Mouse (Mus musculus) telencephalon, adult 2 months (tissue): ENCODE data around the gene Ppih.

ENCODE experiments used
- DNase-seq: peaks from one replicate; pipeline ENCODE4 v3.0.0-alpha.2; 2011; ENCODE audit warnings: low read depth, low spot score

Gene Ppih

DNA sequence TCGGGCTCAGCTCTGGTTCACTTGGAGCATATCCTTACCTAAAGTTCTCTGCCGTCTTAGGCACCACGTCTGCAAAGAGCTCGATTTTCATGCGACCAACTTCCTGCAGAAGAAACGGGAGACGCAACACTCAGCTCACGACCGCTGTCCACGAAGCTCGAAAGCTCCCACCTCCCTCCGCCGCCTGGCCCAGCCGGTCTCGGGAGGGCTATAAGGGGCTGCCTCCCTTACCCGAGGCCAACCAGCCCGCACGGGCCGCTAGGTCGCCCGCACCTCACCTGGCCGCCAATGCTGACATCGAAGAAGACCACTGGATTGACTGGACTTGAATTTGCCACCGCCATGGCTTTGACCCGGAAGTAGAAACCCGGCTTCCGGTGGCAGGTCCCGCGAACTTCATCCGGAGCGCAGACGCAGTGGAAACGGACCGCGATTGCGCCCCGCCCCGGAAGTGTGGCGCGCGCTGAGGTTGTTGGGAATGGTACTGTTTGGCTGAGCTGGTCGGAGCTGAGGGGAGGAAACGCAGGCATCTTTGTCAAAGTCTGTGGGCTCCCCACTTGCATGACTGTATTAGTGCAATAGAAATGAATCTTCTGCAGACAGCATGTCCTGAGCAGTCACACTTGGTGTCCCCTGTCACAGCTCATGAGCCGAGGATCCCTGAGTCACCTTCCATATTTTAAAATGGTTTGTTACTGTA is at the start of gene Ppih:
Gene Ppih (minus strand): TSS at position 416 of the 700 bp plus-strand sequence.
- DNase-seq = peak; percentile 92

DNA sequence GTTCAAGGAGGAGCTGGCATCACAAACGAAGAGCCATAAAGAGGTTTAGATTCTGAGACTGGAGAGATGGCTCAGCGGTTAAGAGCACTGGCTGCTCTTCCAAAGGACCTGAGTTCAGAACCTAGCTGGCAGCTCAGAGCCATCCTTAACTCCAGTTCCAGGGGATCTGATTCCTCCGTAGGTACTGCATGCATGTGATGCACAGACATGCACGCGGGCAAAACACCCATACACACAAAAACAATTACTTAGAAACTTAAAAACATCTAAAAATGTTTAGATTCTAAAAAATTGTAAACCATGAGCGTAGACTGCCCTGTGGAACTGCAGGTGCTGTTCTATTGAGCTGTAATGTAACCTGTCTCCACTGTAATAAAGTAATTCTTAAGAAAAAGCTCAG is 49.1 kb upstream of the Ppih start:
- no peak for DNase-seq

DNA sequence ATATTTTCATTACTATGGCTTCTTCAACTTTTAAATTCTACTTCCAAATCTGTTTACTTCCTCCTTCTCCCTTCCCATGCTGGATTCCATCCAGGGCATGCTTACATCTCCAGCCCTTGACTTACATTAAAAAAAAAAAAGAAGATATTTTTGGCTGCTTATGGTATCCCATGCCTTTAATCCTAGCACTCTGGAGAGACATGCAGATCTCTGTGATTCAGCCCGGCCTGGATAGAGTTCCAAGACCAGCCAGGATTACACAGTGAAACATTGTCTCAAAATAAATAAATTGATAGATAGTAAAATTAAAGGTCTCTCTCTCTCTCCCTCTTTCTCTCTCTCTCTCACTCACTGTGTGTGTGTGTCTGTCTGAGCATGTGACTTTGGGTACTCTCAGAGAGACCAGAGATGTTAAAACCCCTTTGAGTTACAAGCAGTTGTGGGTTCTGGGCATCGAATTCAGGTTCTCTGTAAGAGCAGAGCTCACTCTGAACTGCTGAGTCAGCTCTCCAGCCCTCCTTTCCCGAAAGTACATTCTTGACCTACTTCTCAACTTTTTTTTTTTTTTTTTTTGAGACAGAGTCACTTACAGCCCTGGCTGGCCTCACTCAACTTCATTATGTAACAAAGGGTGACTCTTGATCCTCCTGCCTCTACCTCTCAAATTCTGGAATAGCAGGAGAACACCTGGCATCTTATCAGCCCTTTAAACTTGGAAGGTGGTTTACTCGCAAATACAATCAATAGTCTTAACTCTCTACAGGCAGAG is 46.6 kb upstream of the Ppih start:
- no peak for DNase-seq

DNA sequence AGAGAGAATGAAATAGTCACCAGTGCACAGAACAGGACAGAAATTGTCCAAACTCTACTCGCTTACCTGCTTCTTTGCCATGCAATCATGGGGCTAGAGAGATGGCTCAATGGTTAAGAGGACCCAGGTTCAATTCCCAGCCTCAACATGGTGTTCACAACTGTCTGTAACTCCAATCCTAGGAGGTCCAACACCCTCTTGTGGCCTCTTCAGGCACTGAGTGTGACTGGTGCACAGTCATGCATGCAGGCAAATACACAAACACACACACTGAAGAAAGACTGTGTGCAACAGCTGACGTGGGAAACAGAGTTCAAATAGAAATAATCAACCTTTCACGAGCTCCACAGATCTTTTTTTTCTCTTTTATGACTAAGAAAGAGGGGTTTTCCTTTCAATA is 41.9 kb upstream of the Ppih start:
- DNase-seq = no peak

DNA sequence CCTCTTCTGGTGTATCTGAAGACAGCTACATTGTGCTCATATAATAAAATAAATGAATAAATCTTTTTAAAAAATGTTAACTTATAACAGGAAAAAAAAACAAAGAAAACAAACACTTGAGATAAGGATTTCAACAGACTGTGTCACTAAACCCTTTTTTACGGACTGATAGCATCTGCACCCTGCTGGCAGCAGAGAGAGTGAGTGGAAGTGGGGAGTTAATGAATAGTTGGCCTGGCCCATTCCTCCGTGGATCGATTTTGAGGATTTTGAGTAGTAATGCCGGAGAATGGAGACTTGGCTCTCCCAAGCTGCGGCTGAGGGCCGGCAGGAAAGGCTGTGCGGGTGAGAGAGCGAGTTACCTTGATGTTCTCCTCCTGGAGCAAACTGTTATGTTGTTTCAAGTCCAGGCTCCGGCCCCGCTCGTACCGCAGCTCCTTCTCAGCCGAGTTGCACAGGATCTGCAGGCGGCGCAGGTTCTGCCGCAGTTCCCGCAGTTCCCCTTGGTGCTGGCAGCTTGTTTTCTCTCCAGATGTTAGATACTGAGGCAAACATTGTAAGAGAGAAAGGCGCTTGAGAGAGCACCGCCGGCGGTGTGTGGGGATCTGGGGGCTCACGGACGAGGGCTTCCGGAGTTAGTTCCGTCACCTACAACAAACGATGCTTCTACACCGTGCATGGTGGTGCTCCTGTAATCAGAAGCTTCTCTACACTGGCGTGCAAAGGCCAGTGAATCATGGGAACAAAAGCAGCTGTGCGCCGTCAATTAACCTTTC is 39.0 kb upstream of the Ppih start:
- DNase-seq = no peak

DNA sequence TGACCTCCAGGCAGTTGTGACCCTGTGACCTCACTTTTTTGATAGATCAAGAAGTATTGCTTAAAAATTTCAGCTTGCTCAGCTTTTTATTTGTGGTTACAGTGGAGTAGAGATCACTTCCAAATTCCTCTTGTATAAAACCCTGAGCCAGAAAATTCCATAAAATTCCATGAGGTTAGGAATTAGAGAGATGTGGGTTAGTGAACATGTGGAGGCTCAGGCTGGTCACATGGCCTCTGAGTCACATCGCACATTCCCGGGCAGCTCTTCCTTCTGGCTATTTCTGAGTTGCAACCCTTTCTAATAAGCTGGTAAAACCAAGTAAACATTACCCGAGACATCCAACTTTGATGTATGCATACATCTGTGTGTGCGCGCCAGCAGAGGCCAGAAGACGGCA is 25.2 kb upstream of the Ppih start:
- no peak for DNase-seq

DNA sequence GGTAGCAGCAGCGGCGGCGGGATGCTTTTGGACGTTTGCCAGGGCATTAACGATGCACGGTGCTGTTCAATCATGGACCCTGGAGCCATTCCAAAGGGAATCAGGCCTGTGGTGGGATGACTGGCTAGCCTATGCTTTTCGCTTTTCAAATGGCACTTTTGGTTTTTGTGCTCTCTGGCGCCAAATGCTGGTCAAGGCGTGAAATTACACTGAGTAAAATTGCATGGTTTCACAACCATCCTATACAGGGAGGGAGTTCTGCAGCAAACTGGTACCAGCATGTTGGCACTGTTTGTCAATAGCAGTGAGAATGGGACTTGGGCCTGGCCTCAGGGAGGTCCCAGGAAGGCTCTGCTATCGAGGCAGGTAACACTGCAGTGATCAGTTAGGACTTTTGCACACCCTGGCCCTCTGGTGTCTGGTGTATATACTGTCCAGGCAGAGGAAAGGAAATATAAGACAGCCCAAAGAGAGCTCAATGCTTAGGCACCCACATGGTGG is 18.6 kb upstream of the Ppih start:
- peak; percentile 16 for DNase-seq

DNA sequence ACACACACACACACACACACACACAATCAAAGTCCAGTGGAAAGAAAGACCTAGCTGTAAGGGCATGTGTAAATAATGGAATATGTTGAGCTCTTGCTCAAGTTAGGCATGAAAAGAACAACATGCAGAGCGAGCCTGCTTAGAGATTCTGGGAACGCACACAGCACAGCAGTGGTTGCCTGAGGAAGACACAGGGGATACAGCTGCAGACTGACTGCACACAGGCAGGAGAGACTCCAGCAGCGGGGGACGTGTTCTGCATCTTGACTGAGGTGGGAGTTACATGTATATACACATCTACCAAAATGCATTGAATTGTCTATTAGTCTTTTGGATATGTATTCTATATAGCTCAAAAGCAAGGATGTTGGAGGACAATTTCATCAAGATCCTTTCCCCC is 18.1 kb upstream of the Ppih start:
- no peak for DNase-seq

DNA sequence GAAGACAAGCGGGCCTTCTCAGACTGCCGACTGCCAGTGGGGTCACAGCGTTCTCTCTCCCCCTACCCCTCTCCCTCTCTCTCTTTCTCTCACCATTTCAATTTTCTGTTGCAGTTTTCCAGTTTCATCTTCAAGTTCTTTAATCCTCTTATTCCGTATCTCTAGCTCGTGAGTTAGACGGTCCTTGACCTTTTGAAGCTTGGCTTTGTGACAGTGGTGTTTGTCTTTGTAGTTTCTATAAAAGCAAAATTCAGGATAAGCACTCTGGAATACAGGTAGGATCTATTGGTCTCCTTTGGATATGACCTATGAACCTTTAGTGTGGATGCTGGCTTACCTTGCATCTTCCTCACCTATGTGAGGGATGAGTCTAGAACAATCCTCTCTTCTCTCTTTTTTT is 13.1 kb upstream of the Ppih start:
- DNase-seq = no peak

DNA sequence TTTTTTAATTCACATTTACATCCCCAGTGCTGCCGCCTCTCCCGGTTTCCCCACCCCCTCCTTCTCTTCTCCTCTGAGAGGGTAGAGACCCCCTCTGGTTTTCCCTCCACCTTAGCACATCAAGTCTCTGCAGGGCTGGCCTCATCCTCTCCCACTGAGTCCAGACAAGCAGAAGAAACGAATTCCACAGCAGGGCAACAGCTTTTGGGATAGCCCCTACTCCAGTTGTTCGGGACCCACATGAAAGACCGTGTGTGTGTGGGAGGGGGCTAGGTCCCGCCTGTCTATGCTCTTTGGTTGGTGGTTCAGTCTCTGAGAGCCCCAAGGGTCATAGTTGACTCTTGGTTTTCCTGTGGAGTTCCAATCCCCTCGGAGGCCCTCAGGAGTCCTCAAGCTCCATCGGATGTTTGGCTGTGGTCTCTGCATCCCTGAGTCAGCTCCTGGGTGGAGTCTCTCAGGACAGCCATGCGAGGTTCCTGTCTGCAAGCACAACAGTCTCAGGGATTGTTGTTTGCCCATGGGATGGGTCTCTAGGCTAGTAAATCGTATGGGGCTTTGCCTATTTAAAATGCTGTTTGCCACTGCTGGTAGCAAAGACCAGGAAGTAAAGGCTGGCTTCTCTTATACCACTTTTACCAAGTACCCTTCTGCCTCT is 677 bp upstream of the Ppih start:
- DNase-seq = no peak

DNA sequence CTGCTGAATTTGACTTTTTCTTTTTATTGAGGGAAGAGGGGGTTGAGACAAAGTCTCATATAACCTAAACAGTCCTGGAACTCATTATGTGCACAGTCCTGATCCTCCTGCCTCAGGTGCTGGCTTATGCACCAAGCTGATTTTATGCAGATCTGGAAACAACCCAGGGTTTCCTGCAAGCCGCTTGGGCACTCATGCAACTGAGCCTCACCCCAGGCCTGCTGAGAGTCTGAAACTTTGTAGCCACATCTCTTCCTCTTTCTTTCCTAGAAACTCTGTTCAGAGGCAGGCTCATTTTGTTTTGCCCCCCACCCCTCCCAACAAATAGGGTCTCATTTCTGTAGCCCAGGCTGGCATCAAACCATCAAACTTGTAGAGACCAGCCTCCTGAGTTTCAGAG is 6.6 kb downstream of the Ppih start:
- no peak for DNase-seq

DNA sequence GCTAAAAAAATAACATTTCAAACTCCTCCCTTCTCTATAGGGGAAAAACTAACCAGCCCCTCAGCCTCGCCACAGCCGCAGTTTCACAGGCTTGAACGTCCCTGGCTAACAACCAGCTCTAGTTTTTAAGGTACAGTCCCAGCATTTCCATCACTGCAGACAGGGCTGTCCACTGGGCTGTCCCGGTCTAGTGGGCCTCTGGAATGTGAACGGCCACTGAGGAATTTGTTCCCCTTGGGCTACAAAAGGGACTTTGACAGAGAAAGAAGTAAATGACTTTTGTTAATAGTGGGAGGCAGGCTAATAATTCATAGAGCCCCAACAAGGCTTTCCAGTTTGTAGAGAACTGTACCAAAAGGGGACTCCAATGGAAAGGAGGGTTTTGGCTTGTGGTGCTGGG is 14.9 kb downstream of the Ppih start:
- DNase-seq = no peak

DNA sequence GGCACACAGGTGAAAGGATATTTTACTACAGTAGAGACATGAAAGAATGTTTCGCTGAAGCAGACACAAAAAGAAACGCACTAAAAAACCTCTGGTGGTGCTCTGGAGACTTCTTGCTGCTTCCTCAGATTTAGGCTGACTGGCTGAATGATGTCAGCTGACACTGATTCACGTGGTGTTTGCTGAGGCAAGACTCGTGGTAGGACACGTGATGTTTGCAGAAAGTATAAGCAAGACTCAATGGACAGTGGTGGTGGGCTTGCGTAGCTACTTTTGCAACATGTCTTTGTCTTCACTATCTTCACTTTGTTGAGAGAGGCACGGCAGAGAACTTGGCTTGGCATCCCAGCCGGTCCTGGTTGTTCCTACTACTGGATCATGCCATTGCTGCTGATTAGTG is 17.1 kb downstream of the Ppih start:
- DNase-seq = no peak

DNA sequence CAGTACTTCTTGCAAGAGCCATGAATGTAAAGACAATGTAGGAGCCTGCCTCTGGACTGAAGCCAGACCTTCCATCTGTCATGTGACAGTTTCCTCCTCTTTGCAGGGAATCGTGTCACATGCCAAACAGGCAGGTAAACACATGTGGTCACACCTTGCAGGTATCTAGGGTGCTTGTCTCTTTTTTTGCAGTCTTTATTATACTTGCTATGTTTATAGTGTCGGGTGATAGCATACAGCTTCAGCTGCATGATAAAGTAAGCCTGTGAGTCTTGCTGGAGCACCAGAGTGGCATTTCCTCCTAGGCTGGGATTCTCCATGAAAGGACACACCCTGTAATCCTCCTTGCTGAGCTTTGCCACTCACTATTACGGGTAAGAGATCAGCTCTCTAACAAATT is 18.6 kb downstream of the Ppih start:
- DNase-seq = no peak

DNA sequence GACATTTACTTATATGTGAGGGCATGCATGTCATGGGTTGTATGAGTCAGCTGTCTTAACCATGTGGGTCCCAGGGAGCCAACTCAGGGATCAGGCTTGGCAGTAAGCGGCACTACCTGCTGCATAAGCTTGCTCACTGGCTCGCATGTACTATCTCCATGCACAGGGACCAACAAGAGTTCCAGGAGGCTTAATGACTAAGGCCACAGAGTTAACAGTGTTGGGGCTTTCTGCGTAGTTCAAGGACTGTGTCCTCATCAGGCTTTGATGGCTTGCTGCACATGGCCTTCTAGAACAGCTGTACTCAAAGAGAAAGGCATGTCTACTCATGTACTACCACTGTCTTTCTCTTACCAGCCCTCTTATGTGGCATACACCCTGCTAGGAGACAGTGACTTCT is 19.6 kb downstream of the Ppih start:
- DNase-seq = no peak

DNA sequence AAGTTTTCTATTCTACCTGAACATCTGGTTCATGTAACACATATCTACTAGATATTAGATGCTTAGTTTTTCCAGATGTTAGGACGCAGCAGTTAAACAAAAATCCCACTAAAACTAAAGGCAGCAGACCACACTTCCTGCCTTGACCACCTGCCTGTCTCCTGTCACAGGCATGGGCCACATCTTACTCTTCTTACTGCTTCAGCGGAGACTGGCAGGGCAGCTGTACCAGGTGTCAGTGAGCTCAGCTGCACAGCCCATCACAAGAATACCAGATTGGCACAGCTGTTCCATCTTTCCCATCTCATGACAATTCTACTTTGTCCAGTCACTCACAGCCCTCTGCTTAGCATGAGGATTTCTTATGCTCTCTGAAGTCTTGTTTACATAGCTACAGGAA is 23.0 kb downstream of the Ppih start:
- no peak for DNase-seq

DNA sequence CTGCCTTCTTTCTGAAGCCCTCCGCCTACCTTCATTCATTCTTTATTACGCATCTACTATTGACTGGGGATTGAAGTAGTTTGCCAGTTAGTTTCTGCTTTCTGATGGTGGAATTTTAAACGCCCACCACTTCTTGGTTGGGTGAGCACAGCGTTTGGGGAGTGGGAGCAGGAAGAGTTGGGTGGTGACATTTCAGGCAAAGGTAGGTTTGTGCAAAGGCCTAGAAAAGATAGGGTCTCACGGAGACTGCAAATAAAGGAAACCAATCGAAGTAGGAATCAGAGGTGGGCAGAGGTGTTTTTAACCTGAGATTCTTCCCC is 25.3 kb downstream of the Ppih start:
- DNase-seq = no peak

DNA sequence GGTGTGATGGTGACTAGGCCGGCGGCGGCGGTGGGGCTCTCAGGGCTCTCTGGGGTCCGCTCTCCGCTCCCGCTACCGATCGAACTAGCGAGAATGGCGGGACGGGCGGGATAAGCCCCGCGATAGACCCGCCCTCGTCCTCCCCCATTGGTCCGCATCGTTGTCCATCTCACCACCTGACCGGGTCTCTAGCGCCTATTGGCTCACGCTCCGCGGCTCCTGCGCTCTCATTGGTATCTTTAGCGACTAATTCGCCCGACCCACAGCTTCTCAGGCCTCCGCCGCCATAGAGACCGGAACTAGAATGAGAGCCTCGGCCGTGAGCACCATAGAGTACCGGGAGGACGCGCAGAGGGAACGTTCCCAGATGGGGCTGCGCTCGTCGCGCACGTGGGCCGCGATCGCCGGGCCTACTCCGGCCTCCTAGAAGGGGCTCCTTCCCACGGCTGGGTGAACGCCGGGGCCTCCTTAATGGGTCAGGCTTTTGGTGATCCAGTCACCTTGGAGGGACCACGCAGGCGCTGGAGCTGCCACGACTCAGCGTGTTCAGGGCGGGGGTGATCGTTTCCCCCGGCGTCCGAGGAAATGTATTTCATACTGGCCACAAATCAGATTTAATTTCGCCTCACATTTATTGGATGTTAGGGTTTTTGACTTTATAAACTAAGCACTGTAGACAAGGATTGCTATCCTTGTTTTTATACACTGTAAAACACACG is 25.8 kb downstream of the Ppih start, which contains the start of gene Ybx1:
Gene Ybx1 (minus strand): TSS at position 190 of the 719 bp plus-strand sequence.
- peak; percentile 98 for DNase-seq

DNA sequence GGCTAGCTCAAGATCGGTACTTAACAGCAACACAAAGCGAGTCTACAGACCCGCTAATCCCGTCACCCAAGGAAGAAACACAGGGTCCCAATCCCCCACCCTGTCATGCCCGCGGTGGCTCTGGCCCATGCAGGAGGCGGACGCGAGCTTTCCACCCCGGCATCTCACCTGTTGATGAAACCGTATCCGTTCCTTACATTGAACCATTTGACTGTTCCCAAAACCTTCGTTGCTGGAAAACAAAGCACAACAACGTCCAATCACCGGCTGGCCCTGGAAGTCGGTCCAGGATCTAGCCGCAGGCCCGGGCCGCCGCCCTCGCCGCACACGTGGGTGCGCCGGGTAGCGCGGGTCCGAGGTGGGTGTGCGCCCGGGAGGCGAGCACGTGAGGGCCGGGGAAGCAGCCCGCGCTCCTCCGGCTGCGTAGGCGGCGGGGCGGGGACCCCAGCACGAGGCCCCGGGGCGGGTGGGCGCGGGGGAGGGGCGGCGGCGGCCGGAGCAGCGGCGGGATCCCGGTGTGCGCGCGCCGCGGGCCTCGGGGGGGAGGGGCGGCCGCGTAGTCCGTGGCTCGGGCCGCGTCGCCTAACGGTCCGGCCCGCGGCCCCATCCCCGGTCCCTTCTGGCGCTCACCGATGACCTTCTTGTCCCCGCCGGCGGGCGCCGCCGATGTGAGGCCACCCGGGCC is 26.6 kb downstream of the Ppih start:
- no peak for DNase-seq

DNA sequence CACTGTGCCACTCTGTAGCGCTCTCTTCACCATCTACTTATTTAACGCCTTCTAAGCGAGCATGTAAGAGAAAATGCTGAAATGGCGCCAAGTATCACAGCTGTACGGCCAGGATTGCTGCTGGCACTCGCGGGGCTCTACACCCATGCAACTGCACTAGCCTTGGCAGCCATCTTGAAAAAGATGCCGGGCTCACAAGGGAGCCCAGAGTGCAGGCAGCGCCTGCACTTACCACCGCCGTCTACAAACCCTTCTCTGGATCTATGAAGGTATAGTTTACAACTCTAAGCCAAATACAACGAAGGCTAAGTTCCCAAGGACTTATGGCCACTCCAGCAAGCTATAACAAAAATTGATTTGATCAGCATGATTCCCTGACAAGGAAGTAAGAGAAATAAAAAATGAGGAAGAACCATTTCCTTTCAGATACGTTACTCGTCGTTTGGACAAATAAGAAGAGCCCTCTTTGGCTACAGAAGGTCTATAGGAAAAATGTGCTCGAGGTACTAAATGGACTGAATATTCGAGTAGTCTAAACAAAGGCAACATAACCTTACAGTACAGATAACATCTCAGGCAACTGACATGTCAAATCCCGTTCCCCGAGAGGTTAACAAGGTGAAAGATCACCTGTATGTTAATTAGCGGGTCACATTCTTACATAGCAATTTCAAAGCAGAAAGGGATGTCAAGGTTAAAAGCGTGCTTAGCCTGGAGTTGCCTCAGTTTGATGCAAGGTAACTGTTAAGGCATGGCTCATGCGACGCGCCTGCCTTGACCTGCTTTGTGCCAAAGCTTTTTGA is 27.4 kb downstream of the Ppih start:
- DNase-seq = peak; percentile 56
